Mouse (Mus musculus) WW6 (cell line): Measurements from ENCODE around the gene Vmn1r138.
"Not testable (repeated sequence)": the region's sequence is repeated elsewhere in the genome, so short reads cannot be mapped to it uniquely, and the experiment has no call there.

Experiments
- DNase-seq: peaks from one replicate; pipeline ENCODE4 v3.0.0-alpha.2; 2013; ENCODE audit warnings: low read depth, low spot score

Gene Vmn1r138

DNA sequence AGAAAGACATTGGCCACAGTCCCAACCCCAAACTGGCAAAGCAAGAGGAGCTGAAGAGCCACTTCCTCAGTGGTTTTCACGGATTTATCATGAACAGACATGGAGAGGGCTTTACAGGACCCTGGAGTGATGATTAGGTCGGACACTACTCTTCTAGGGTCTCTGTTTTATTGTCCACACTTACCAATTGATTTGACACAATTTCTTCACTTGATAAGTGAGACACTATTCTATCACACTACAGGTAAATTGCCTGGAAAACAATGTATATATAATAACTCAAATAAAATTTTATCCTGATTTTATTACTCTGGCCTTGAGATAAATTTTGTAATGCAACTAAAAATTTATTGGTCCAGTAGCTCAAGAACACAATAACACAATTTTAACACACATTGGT, at the start of gene Vmn1r138:
Vmn1r138 (minus strand) TSS at position 101 of the 400 bp plus-strand sequence.
- DNase-seq = not testable (repeated sequence)

GRCm38 (mm10) chr7:22068757-22069156, 40.1 kb upstream of the Vmn1r138 start, which contains the start of gene Vmn1r139:
Gene Vmn1r139, plus strand, starts transcription at chr7:22069057.
- not testable (repeated sequence) for DNase-seq

DNA sequence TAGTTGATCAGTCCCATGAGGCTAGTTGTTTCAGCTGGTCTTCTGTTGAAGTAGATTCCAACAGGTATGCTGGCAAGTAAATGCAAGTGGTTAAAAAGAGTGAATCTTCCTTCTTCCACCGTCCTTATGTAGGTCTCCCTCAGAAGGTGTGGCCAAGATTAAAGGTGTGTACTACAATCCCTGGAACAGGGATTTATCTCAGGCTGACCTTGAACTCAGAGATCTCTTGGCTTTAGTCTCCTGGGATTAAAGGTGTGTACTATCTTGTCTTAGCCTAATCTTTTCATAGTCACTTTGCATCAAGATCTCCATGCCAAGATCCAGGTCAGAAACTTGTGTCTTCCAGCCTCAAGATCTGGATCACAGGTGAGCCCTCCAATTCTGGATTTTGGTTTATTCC, 27.5 kb upstream of the Vmn1r138 start, which contains the start of gene Gm6176:
Gm6176 (minus strand) TSS at position 101 of the 400 bp plus-strand sequence.
- not testable (repeated sequence) for DNase-seq

GRCm38 (mm10) chr7:21994287-21994686, 34.4 kb downstream of the Vmn1r138 start, which contains the start of gene Vmn1r137:
Gene Vmn1r137, plus strand, starts transcription at chr7:21994587.
- DNase-seq = not testable (repeated sequence)
